Mouse (Mus musculus) heart, adult 8-10 months (tissue): Measurements from ENCODE around the gene Acin1. TPM values are rescaled to one million over a fixed set of nuclear protein-coding genes. Genes with fewer than 3 reads are reported as not detected.

Source experiments
- DNase-seq: peaks from one replicate; pipeline ENCODE4 v3.0.0; 2022; ENCODE audit warnings: low spot score
- total RNA-seq, 4 experiments: library from RNA; stranded (reverse); gene quantifications; 2 replicates each; pipeline ENCODE4 v1.2.4; 2022

Gene Acin1
- total RNA-seq, 4 experiments from 2014 or later, result 63.8 to 81.1 (median 74.3) TPM

DNA sequence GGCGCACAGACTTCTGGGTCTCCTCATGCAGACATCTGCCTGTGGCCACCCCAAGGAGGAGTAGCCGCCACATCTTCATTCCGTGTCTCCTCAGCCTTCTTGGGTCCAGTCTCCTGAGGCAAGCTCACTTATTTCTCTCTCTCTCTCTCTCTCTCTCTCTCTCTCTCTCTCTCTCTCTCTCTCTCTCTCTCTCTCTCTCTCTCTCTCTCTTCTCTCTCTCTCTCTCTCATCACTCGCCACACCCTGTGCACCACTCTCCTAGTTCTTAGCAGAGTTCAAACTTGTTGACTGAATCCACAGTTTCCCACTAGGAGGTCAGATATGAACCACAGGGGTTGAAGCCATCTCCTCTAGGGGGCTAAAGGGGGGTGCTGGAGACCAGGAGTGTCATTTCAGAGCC is 12.0 kb upstream of the Acin1 start, which contains the start of gene Gm29776:
Gm29776 (minus strand) TSS at position 101 of the 400 bp plus-strand sequence.
- no peak for DNase-seq

DNA sequence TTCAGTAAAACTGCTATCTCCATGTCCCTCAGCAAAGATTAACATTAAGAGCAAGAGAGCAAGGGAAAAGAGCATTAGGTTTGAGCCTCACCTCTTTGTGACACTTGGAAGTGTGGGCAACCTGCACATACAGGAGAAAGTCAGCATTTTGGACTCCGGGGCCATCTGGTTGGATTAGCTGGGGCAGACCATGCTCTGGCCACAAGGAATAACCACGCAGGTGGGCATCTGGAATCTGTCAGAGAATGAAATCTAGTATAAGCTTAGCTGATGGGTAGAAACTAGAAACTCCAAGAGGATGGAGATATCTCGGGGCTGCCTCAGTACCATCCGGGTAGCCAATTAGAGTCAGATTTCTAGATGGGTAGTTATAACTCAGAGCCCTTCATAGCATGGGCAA is 10.0 kb upstream of the Acin1 start:
- DNase-seq, result no peak

DNA sequence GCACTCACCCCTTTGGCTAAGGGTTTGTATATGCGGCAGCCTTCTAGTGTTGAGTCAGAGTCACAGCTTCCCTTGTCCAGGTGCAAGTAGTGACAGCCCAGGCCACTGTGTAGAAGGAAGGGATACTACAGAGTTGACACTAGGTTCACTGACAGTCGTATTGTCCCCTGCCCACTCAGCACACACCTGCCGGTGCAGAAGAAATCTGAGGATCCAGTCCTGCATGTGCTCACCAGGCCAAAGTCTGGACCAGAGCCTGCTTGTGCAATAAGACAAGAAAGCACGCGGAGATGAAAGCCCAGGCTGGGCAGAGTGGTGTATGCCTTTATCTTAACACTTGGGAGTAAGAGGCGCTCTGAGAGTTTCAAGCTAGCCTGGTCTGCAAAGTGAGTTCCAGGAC is 8.3 kb upstream of the Acin1 start:
- DNase-seq, result no peak

GRCm38 (mm10) chr14:54687251-54687650 is 520 bp upstream of the Acin1 start:
- DNase-seq, result no peak

DNA sequence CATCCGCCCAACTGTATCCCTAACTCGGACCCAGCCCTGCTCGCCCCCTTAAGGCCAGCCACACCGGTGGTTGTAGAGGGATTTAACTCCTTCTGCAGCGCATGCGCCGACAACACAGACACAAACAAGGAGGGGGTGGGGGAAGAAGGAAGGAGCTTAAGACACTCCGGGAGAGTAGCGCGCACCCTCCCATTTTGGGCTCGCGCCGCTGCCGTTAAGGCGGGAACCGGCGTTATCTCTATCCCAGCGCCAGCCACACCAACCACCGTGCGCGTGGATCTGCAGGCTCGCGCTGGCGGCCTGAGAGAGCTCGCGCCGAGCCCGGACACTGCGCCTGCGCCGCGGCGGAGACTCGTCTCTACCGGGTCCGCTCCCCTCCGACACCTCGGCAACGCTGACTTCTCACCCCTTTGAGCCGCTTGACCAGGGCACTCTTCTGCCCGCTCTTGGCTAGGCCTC is 639 bp downstream of the Acin1 start, which contains the start of gene 1700123O20Rik:
1700123O20Rik (plus strand) TSS at position 154 of the 459 bp plus-strand sequence.
- DNase-seq, result peak; percentile 82

- no peak for DNase-seq
Measured at GRCm38 (mm10) chr14:54685471-54685870, 1.3 kb downstream of the Acin1 start.

DNA sequence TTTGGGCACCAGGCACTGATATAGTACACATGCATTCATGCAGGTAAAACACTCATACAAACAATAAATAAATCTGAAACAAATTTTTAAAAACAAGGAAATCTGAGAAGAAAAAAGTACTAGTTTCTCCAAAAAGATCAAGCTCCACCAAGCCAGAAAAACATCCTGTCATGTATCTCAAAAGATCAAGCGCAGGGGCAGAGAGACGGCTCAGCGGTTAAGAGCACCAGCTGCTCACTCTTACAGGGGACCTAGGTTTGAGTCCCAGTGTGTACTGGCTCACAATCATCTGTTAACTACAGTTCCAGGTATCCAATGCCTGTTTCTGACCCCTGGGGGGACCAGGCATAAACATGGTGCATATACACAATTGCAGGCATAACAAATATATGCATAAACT is 4.3 kb downstream of the Acin1 start:
- DNase-seq, result no peak

DNA sequence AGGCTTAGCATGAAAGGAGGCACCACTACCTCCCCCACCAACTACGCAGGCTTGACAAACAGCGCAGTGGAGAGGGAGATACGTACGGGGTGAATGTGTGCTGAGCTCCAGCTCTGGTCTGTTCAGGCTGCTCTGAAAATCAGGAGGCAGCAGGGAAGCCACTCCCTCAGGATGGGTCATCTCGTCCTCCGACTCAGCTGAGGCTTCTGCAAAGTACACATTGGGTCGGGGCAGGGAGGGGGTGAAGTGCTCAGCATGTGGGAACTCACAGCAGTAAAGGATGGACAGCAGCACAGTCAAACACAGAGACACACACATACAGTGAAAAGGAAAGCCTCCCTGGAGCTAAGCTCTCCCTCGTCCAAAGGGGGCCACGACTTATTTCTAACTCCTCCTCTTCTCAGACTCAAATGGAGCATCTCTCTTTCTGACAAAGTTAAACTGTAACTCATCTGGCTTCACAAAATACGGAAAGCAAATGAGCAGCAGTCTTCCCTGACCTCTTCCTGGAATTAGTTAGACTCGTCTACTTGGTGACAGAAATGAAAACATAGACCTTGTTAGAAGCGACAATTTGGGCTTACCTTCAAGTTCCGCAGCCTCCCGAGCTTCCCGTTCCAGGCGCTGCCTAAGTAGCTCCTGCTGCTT is 8.0 kb downstream of the Acin1 start:
- DNase-seq, result no peak

DNA sequence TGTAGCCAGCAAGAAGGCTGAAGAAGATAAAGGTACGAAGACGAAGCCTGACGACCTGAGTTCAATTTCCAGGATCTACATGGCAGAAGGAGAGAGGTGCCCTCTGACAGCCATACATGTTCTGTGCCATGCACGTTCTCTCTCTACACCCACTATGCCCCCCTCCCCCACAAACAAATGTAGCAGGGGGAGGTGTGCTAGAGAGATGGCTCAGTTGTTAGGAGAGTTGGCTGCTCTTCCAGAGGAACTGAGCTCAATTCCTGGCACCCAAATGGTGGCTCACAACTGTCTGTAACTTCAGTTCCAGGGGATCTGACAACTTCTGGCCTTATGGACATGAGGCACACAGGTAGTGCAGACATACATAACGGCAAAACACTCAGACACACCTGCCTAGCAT is 10.4 kb downstream of the Acin1 start:
- DNase-seq, result no peak

DNA sequence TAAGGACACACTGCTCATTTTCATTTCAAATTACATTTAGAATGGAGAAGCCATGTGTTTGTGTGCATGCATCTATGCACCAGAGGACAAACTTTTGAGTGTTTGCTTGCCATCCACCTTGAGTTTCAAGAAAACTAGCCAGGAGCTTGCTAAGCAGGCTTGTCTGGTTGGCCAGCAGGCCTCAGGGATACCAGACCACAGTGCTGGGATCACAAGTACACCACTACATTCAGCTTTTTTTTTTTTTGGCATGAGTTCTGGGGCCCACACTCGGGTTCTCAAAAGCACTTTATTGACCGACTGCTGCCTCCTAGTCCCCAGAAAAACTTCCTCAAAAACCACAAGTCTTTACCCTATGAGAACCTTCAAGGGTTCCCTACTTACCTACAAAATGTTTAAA is 12.4 kb downstream of the Acin1 start:
- no peak for DNase-seq

DNA sequence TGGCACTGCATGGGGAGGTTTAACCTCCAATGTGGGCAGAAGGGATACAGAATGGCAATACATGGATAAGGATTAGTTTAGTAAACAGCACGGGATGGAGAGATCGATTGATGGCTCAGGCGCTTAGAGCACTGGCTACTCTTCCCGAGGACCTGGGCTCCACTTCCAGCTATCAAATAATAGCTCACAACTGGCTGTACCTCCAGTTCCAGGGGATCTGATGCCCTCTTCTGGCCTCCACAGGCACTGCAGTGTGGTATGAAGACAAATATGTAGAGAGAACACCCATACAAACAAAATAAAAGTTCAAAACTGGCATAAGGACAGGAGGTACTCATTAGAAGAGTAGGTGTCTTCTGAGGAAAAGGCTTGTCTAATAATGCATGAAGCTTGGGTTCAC is 17.4 kb downstream of the Acin1 start:
- DNase-seq, result peak; percentile 40

- no peak for DNase-seq
Measured at GRCm38 (mm10) chr14:54664477-54665222, 22.1 kb downstream of the Acin1 start.

GRCm38 (mm10) chr14:54660009-54660408 is 26.7 kb downstream of the Acin1 start:
- DNase-seq, result no peak

DNA sequence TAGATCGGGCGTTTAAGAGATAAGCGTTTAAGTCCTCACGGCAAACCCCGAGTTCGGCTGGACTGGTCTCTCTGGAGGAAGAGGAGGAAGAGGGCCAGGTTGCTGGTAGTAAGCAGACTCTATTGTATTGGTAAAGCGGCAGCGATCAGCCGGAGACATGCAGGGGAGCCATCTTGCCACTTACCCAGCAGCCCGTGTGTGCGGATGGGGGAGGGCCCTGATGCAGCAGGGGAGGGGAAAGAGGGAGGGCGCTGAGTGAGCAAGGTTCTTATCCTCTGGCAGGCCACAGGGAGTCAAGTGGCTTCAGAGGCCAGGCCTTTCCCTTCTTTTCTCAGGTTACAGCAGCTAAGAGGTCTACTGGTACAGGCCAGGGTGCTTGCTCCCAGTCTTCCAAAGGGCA is 33.2 kb downstream of the Acin1 start:
- DNase-seq, result peak; percentile 85

- no peak for DNase-seq
Measured at GRCm38 (mm10) chr14:54652787-54653186, 33.9 kb downstream of the Acin1 start.

DNA sequence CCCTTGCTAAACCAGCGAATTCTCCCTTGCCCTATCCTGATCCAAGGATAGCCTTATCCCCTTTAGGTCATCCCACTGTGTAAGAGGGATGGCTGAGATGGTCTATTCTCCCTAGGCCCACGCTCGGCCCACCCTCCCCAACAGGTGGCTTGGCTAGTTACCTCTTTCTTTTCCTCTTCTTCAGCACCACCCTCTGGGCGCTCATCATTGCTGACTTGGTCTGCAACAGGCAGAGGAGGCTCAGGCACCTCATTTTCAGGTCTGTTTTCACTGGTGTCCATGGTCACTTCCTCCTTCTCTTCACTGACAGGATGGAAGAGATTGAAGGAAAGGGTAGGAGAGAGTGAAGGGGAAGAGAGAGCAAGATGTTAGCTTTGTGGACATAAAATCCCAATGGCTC is 35.2 kb downstream of the Acin1 start:
- DNase-seq, result no peak

DNA sequence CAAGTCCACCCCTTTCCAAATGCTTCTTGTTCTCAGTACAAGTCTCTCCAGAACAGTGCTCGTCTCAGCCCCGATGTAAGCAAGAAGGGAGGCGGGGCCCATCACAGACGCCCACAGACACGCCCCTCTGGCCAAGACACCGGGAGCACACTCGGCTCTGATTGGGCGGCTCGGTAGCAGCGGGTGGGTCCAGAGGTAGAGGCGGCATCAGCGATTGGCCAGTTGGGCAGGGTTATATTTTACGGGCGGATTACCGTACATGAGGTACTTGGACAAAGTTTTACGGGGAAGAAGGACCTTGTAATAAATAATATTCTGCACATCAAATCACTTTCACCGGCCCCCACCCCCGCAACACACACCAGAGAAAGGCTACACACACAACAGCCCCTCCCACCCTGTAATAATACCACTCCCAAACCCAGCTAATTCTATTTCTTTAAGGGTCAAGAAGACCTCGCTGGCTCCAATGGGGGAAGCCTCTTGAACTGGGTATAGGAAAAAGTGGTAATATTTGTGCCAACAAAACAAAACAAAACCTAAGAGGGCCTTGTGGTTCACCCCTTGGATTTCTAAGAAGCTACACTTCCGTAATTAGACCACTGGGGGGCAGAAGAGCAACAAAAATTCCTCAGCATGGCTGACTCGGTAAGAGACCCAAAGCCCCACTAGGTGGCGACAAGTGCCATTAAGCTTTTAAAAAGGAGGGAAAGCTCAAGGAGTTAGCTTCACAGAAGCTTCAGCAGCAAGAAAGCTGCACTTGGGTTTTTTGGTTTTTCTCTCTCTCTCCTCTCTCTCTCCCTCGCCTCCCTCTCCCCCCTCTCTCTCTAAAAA is 35.9 kb downstream of the Acin1 start:
- peak; percentile 89 for DNase-seq

- no peak for DNase-seq
Measured at GRCm38 (mm10) chr14:54647900-54648299, 38.8 kb downstream of the Acin1 start.

- no peak for DNase-seq
Measured at GRCm38 (mm10) chr14:54646898-54647636, 39.7 kb downstream of the Acin1 start.

GRCm38 (mm10) chr14:54646455-54646854 is 40.3 kb downstream of the Acin1 start:
- DNase-seq, result no peak

DNA sequence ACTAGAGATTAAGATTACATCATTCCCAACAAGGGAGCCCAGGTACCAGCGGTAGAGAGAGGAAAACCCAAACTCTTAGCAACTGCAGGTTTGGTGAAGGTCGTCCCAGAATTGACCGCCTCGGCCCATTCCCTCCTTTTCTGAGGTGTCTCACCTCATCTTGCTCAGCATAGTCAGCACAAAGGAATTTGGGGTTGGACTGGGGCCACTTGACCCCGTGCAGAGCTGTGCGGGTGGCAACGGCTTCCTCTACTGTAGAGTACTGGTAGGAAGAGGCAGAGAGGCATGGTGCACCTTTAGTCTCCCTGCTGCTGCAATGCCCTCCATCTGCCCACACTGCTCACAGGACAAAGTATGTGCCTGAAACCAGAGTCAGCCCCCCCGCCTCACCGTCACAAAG is 42.4 kb downstream of the Acin1 start:
- no peak for DNase-seq
